Mouse (Mus musculus) embryonic fibroblast, embryonic 13.5 days (primary cell): ENCODE measurements around the gene Myl4. TPM values are rescaled to one million over a fixed set of nuclear protein-coding genes. Genes with fewer than 3 reads are reported as not detected.
A peak's percentile ranks its signal among the peaks of the same experiment; 100 is the strongest.

ENCODE experiments used
- H3K27ac ChIP-seq: 2 replicates; pipeline ENCODE4 v1.5.1; 2012; ENCODE audit warnings: low read length, control low read depth, inconsistent platforms; ENCODE audit not compliant: insufficient read depth
- H3K4me1 ChIP-seq: 2 replicates; pipeline ENCODE4 v1.6.1; 2011; ENCODE audit warnings: low read length; ENCODE audit not compliant: control insufficient read depth, insufficient read depth
- H3K4me3 ChIP-seq: 2 replicates; pipeline ENCODE4 v1.5.1; 2011; ENCODE audit warnings: mild to moderate bottlenecking, control low read depth, low read length; ENCODE audit not compliant: insufficient read depth
- CTCF ChIP-seq: IDR thresholded peaks from 2 replicates; pipeline ENCODE4 v1.5.1; 2011; ENCODE audit warnings: mild to moderate bottlenecking, control low read depth, low read length, moderate library complexity, borderline replicate concordance; ENCODE audit not compliant: insufficient read depth
- POLR2A ChIP-seq: IDR thresholded peaks from 2 replicates; pipeline ENCODE4 v1.6.1; 2011; ENCODE audit warnings: low read depth, mild to moderate bottlenecking, control low read depth, low read length, moderate library complexity
- polyA plus RNA-seq: library from polyadenylated mRNA; stranded (reverse); fragments of >200 nt; gene quantifications from 2 replicates; pipeline ENCODE4 v1.2.4, GENCODE M21; 2011; ENCODE audit warnings: low read depth; ENCODE audit not compliant: missing spikeins, insufficient read length

The Myl4 gene
- polyA plus RNA-seq, 1 experiment, result 2.7 TPM

GRCm38 (mm10) chr11:104592066-104592835 is 41.8 kb downstream of the Myl4 start:
- Histone ChIP-seq H3K4me1 (peaks cover 9% of the 10 kb centered on the region), H3K27ac (no peak overlapping the region), H3K4me3 (no peak overlapping the region)
- TF ChIP-seq CTCF (no peak), POLR2A (no peak)

- no peak overlapping the region for H3K4me3 ChIP-seq
- TF ChIP-seq POLR2A (no peak), CTCF (no peak)
- peaks cover 6% of the 10 kb centered on the region for H3K4me1 ChIP-seq
- H3K27ac ChIP-seq, result no peak overlapping the region
These were observed 45.9 kb downstream of the Myl4 start for GRCm38 (mm10) chr11:104596365-104596764.

- Histone ChIP-seq H3K4me3 (no peak overlapping the region), H3K4me1 (peaks cover 10% of the 10 kb centered on the region), H3K27ac (no peak overlapping the region)
- no peak for TF ChIP-seq POLR2A
These were observed 48.9 kb downstream of the Myl4 start for GRCm38 (mm10) chr11:104599265-104599945.

GRCm38 (mm10) chr11:104600675-104601074 is 50.2 kb downstream of the Myl4 start:
- Histone ChIP-seq H3K27ac (no peak overlapping the region), H3K4me3 (no peak overlapping the region), H3K4me1 (peaks cover 10% of the 10 kb centered on the region)
- TF ChIP-seq POLR2A, result no peak
- TF ChIP-seq CTCF, result no peak

GRCm38 (mm10) chr11:104604192-104604591 is 53.7 kb downstream of the Myl4 start:
- H3K27ac ChIP-seq, result no peak overlapping the region
- H3K4me3 ChIP-seq, result no peak overlapping the region
- H3K4me1 ChIP-seq, result peaks cover 8% of the 10 kb centered on the region
- no peak for TF ChIP-seq POLR2A
- TF ChIP-seq CTCF, result no peak

- Histone ChIP-seq H3K27ac (peak within 1 kb of the TSS; percentile 17; the same call in 1 of the 2 replicates), H3K4me3 (peak within 1 kb of the TSS; percentile 76), H3K4me1 (peaks cover 11% of the 10 kb centered on the region)
- TF ChIP-seq CTCF (0 out of 2 replicates have a peak, but pooled peaks have one; percentile 15), POLR2A (peak; percentile 52)
These were observed 57.2 kb downstream of the Myl4 start, which contains the start of gene Itgb3 for GRCm38 (mm10) chr11:104607491-104608245. Gene Itgb3, plus strand, starts transcription at chr11:104608000.

- H3K27ac ChIP-seq, result no peak overlapping the region
- peak overlapping the region; percentile 76 for H3K4me3 ChIP-seq
- TF ChIP-seq CTCF, result no peak
- no peak for TF ChIP-seq POLR2A
- H3K4me1 ChIP-seq, result peaks cover 11% of the 10 kb centered on the region
These were observed 57.9 kb downstream of the Myl4 start for GRCm38 (mm10) chr11:104608249-104608920.

GRCm38 (mm10) chr11:104609033-104609684 is 58.7 kb downstream of the Myl4 start:
- TF ChIP-seq POLR2A, result no peak
- no peak for TF ChIP-seq CTCF
- Histone ChIP-seq H3K4me1 (peaks cover 13% of the 10 kb centered on the region), H3K27ac (no peak overlapping the region), H3K4me3 (peak overlapping the region; percentile 3; the same call in 1 of the 2 replicates)

GRCm38 (mm10) chr11:104609733-104610132 is 59.3 kb downstream of the Myl4 start:
- Histone ChIP-seq H3K27ac (no peak overlapping the region), H3K4me3 (no peak overlapping the region), H3K4me1 (peaks cover 12% of the 10 kb centered on the region)
- no peak for TF ChIP-seq POLR2A
- no peak for TF ChIP-seq CTCF

- Histone ChIP-seq H3K27ac (no peak overlapping the region), H3K4me3 (no peak overlapping the region), H3K4me1 (peaks cover 19% of the 10 kb centered on the region)
- TF ChIP-seq POLR2A (no peak), CTCF (no peak)
These were observed 61.2 kb downstream of the Myl4 start for GRCm38 (mm10) chr11:104611579-104612151.
